Mouse (Mus musculus) adrenal gland, adult 18-20 months (tissue): ENCODE results near the gene Atg3. TPM values are rescaled to one million over a fixed set of nuclear protein-coding genes. Genes with fewer than 3 reads are reported as not detected.

Experiments used
- DNase-seq, 2 experiments: peaks; one replicate each; pipeline ENCODE4 v3.0.0; 2021 to 2022; ENCODE audit warnings: low spot score in 2 of 2
- long read RNA-seq, 2 experiments: library from polyadenylated mRNA; stranded (forward); transcript quantifications; one replicate each; pipeline ENCODE4 v2.0.0; 2021
- total RNA-seq, 2 experiments: library from RNA; stranded (reverse); gene quantifications; 1 replicate in 1 of 2; 2 replicates in 1 of 2; pipeline ENCODE4 v1.2.3; 2021

Atg3 gene
- total RNA-seq = 10 to 100 TPM; 47.4 to 62.3 TPM
- long read RNA-seq, experiment 1, transcript Atg3-201 (12 exons, 2,057 nt) = major isoform, 58 of 67 reads
- long read RNA-seq, experiment 1, partial matches to known transcripts = 5 of 67 reads
- long read RNA-seq, experiment 1, other reads (novel, unspliced or antisense) = 4 of 67 reads
- long read RNA-seq, experiment 2, transcript Atg3-201 (12 exons, 2,057 nt) = major isoform, 177 of 207 reads
- long read RNA-seq, experiment 2, partial matches to known transcripts = 21 of 207 reads
- long read RNA-seq, experiment 2, other reads (novel, unspliced or antisense) = 9 of 207 reads

GRCm38 (mm10) chr16:45158522-45159388, at the start of gene Atg3, which contains the start of gene Slc35a5:
Gene Atg3 (plus strand): TSS chr16:45158785.
Gene Slc35a5 (minus strand): TSS chr16:45158706.
- DNase-seq = peak; percentile 92 to 94

GRCm38 (mm10) chr16:45110498-45110897, 48.1 kb upstream of the Atg3 start:
- DNase-seq = peak in 1 of 2 experiments; percentile 24

GRCm38 (mm10) chr16:45117200-45117599, 41.4 kb upstream of the Atg3 start:
- no peak for DNase-seq

- DNase-seq = no peak
Measured at GRCm38 (mm10) chr16:45118760-45119159, 39.8 kb upstream of the Atg3 start.

- DNase-seq = peak; percentile 37 to 63
Measured at GRCm38 (mm10) chr16:45120844-45121425, 37.6 kb upstream of the Atg3 start.

GRCm38 (mm10) chr16:45122571-45122970, 36.0 kb upstream of the Atg3 start:
- peak in 1 of 2 experiments; percentile 9 for DNase-seq

- DNase-seq = peak in 1 of 2 experiments; percentile 15
Measured at GRCm38 (mm10) chr16:45124230-45125203, 34.1 kb upstream of the Atg3 start.

GRCm38 (mm10) chr16:45127936-45128710, 30.5 kb upstream of the Atg3 start:
- no peak for DNase-seq

- DNase-seq = no peak
Measured at GRCm38 (mm10) chr16:45141711-45142110, 16.9 kb upstream of the Atg3 start.

GRCm38 (mm10) chr16:45142565-45142964, 16.0 kb upstream of the Atg3 start:
- no peak for DNase-seq

- DNase-seq = no peak
Measured at GRCm38 (mm10) chr16:45145119-45145518, 13.5 kb upstream of the Atg3 start.

GRCm38 (mm10) chr16:45148488-45149082, 10.0 kb upstream of the Atg3 start:
- DNase-seq = no peak

- no peak for DNase-seq
Measured at GRCm38 (mm10) chr16:45154741-45155250, 3.8 kb upstream of the Atg3 start.

- DNase-seq = peak; percentile 66 to 73
Measured at GRCm38 (mm10) chr16:45158136-45158521, 456 bp upstream of the Atg3 start.

GRCm38 (mm10) chr16:45159389-45159716, 768 bp downstream of the Atg3 start:
- no peak for DNase-seq

- DNase-seq = no peak
Measured at GRCm38 (mm10) chr16:45178552-45178951, 20.0 kb downstream of the Atg3 start.

- no peak for DNase-seq
Measured at GRCm38 (mm10) chr16:45181824-45182223, 23.2 kb downstream of the Atg3 start.

GRCm38 (mm10) chr16:45192613-45193012, 34.0 kb downstream of the Atg3 start:
- DNase-seq = peak; percentile 72 to 76

- peak; percentile 38 to 55 for DNase-seq
Measured at GRCm38 (mm10) chr16:45196816-45197215, 38.2 kb downstream of the Atg3 start.
